Mouse (Mus musculus) limb, embryonic 14.5 days (tissue): ENCODE results near the gene 4931409K22Rik. TPM values are rescaled to one million over a fixed set of nuclear protein-coding genes. Genes with fewer than 3 reads are reported as not detected.
A peak's percentile ranks its signal among the peaks of the same experiment; 100 is the strongest.
"Not testable (repeated sequence)": the region's sequence is repeated elsewhere in the genome, so short reads cannot be mapped to it uniquely, and the experiment has no call there.

ENCODE experiments used
- ATAC-seq: fragments of 200-750 bp; cut with Nextera tagmentation; 2 replicates; pipeline ENCODE4 v1.8.0; 2017; ENCODE audit warnings: low read depth, moderate number of reproducible peaks, moderate TSS enrichment; ENCODE audit not compliant: low FRiP score
- DNase-seq: peaks from one replicate; pipeline ENCODE4 v3.0.0-alpha.2; 2015; ENCODE audit warnings: low spot score
- H3K27ac ChIP-seq: fragments of 300-500 bp; sonication (generic); replicated peaks from 2 replicates; pipeline ENCODE4 v1.5.1; 2014; ENCODE audit warnings: low read depth, mild to moderate bottlenecking, low read length, moderate library complexity, mixed read lengths
- H3K27me3 ChIP-seq: fragments of 300-500 bp; sonication (generic); 2 replicates; pipeline ENCODE4 v1.6.1; 2014; ENCODE audit warnings: low read length, mixed read lengths; ENCODE audit not compliant: control insufficient read depth, insufficient read depth
- H3K36me3 ChIP-seq: fragments of 300-500 bp; sonication (generic); 2 replicates; pipeline ENCODE4 v1.6.1; 2014; ENCODE audit warnings: mild to moderate bottlenecking, low read length, moderate library complexity, mixed read lengths; ENCODE audit not compliant: control insufficient read depth, insufficient read depth
- H3K4me1 ChIP-seq: fragments of 300-500 bp; sonication (generic); 2 replicates; pipeline ENCODE4 v1.6.1; 2014; ENCODE audit warnings: antibody characterized with exemption, low read length, mixed read lengths; ENCODE audit not compliant: control insufficient read depth, insufficient read depth
- H3K4me2 ChIP-seq: fragments of 300-500 bp; sonication (generic); replicated peaks from 2 replicates; pipeline ENCODE4 v1.6.1; 2014; ENCODE audit warnings: low read depth, mild to moderate bottlenecking, low read length, moderate library complexity; ENCODE audit not compliant: severe bottlenecking
- H3K4me3 ChIP-seq: fragments of 300-500 bp; sonication (generic); replicated peaks from 2 replicates; pipeline ENCODE4 v1.5.1; 2014; ENCODE audit warnings: low read length
- H3K9ac ChIP-seq: fragments of 300-500 bp; sonication (generic); 2 replicates; pipeline ENCODE4 v1.6.1; 2014; ENCODE audit warnings: mild to moderate bottlenecking, low read depth, low read length, moderate library complexity; ENCODE audit not compliant: severe bottlenecking
- H3K9me3 ChIP-seq: fragments of 300-500 bp; sonication (generic); 2 replicates; pipeline ENCODE4 v1.6.1; 2016; ENCODE audit warnings: low read length; ENCODE audit not compliant: control insufficient read depth
- POLR2A ChIP-seq: fragments of 200-500 bp; IDR thresholded peaks from 2 replicates; pipeline ENCODE4 v1.8.0; 2012; ENCODE audit warnings: inconsistent platforms, mild to moderate bottlenecking, moderate library complexity, borderline replicate concordance; ENCODE audit not compliant: insufficient read depth, insufficient read length; ENCODE audit errors: extremely low read depth
- WGBS: fragments of 180-500 bp; shearing (Covaris S2); extraction: QIAGEN DNeasy Blood & Tissue Kit; methylation state at CpG from one replicate; pipeline ENCODE4 v1.1.7; 2014; 5-methylcytosine and 5-hydroxymethylcytosine counted together
- polyA plus RNA-seq, 2 experiments: library from polyadenylated mRNA; depleted of rRNA in 1 of 2; stranded (reverse) in 1 of 2; unstranded in 1 of 2; fragments of >200 nt; fragmentation: Nextera tagmentation in 1 of 2; extraction: Ambion mirVana in 1 of 2; gene quantifications; 2 replicates each; pipeline versions ENCODE4 v1.2.1 to v1.2.3; 2012 to 2014

The 4931409K22Rik gene
- polyA plus RNA-seq, 2 experiments, result 0.12 to 0.35 TPM

DNA sequence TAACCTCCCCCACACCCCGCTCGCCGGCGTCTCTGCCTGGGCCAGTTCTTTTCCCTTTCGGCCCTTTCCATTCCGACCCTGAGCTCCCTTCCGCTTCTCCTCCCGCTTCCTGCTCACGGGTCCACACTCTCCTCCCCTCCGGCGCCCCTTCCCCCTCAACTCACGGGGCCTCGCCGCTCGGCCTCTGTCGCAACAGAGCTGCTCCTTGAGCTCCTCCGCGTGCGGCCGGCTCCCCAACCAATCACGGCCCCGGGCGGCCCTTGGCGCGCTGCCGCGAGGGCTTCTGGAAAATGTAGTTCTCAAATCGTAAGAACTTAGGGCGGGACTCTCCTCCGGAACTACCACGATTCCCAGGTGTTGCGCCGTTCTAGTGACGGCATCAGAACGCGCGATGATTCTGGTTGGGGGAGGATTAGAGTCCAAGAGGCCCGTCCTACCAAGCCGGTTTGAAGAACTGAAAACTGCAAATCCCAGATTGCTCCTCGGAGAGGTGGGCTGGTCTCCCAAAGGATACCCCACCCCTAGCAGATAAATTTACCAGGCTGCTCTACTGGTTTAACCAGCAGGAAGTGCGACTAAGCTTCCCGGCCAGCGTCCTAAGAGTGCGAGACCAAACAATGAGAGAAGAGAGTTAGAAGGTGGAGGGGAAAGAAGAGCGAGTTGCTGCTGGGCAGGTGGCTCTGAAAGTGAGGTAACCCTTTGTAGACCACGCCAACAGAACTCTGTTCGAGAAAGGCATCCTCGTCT is 20.7 kb upstream of the 4931409K22Rik start, which contains the start of gene Abcf2:
Gene Abcf2, minus strand, starts transcription at position 285 of the 747 bp plus-strand sequence.
- Histone ChIP-seq H3K4me1 (peaks cover 12% of the 10 kb centered on the region; the same call in 1 of the 2 replicates), H3K36me3 (peaks cover 31% of the 10 kb centered on the region), H3K27ac (peak within 1 kb of the TSS; percentile 79), H3K9me3 (no peaks in the 10 kb centered on the region), H3K27me3 (no peaks in the 10 kb centered on the region), H3K9ac (peak within 1 kb of the TSS; percentile 81), H3K4me2 (peak within 1 kb of the TSS; percentile 77), H3K4me3 (peak within 1 kb of the TSS; percentile 85)
- peak; percentile 100 for DNase-seq
- under 1% methylated on average over 48 of the region's 48 CpGs for WGBS
- ATAC-seq, result peak; percentile 96
- TF ChIP-seq POLR2A, result peak; percentile 98; the same call in 1 of the 2 replicates

DNA sequence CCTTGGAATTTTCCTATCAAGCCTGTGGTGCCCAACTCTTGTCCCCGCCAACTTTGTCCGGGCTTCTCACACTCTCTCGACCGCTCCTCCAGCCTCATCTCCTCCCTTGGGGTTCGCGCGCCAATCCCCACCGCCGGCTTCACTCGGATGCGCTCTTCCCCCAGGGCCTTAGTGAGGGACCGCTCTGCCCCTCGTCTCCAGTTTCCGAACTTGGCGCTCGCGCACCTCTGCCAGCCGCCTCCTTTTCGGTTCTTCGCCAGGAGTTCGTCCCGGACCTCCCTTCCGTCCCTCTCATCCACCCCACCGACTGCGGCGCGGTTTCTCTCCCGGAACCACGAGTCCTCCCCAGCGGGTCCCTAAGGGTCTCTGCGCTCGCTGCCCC is 20.2 kb upstream of the 4931409K22Rik start:
- 0% methylated on average over 32 of the region's 32 CpGs for WGBS
- H3K4me3 ChIP-seq, result peak overlapping the region; percentile 85
- no peak for DNase-seq
- TF ChIP-seq POLR2A, result no peak
- no peaks in the 10 kb centered on the region for H3K9me3 ChIP-seq
- peaks cover 12% of the 10 kb centered on the region; the same call in 1 of the 2 replicates for H3K4me1 ChIP-seq
- H3K4me2 ChIP-seq, result peak overlapping the region; percentile 77
- H3K27me3 ChIP-seq, result no peaks in the 10 kb centered on the region
- H3K9ac ChIP-seq, result peak overlapping the region; percentile 81
- ATAC-seq, result peak; percentile 4; the same call in 1 of the 2 replicates
- H3K36me3 ChIP-seq, result peaks cover 37% of the 10 kb centered on the region
- peak overlapping the region; percentile 78 for H3K27ac ChIP-seq

DNA sequence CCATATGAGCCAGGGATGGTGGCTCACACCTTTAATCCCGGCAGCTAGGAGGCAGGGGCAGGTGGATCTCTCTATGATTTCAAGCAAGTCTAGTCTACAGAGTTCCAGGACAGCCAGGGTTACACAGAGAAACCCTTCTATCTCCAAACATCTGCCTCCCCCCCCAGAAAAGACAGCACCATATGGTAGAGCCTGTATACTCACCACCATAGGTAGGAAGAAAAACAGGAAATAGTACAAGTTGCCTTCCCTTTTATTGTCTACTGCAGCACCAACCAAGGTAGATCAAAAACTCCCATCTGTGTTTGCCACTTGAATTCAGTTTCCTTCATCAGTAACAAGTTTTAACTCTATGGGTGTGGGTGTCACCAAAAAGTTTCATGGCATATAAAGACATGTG is 19.3 kb upstream of the 4931409K22Rik start:
- no peak for TF ChIP-seq POLR2A
- H3K9me3 ChIP-seq, result no peaks in the 10 kb centered on the region
- no peak for ATAC-seq
- no peak overlapping the region for H3K9ac ChIP-seq
- no peaks in the 10 kb centered on the region for H3K27me3 ChIP-seq
- WGBS, result 83% methylated on average over 1 of the region's 1 CpGs
- H3K36me3 ChIP-seq, result peaks cover 45% of the 10 kb centered on the region
- no peak overlapping the region for H3K27ac ChIP-seq
- peak overlapping the region; percentile 85 for H3K4me3 ChIP-seq
- peaks cover 12% of the 10 kb centered on the region; the same call in 1 of the 2 replicates for H3K4me1 ChIP-seq
- H3K4me2 ChIP-seq, result peak overlapping the region; percentile 77
- DNase-seq, result no peak

DNA sequence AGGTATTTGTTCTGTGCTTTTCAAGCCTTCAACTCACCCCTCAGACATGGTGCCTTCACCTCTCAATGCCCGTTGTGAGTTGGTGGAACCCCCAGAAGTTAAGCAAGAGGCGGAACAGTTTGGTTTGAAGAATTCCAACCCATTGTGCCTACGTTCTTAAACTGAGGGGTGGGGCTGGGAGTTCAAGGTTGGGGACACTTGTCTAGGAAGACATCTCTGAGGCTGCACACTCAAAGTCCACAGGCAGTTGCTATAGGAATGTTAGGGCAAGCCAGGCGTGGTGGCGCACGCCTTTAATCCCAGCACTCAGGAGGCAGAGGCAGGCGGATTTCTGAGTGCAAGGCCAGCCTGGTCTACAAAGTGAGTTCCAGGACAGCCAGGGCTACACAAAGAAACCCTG is 1.3 kb downstream of the 4931409K22Rik start:
- H3K9me3 ChIP-seq, H3K27ac ChIP-seq, H3K4me3 ChIP-seq, DNase-seq, ATAC-seq, H3K9ac ChIP-seq, H3K36me3 ChIP-seq, H3K27me3 ChIP-seq, H3K4me2 ChIP-seq: not testable (repeated sequence)
- 89% methylated on average over 7 of the region's 7 CpGs for WGBS
- peaks cover 25% of the 10 kb centered on the region for H3K4me1 ChIP-seq

DNA sequence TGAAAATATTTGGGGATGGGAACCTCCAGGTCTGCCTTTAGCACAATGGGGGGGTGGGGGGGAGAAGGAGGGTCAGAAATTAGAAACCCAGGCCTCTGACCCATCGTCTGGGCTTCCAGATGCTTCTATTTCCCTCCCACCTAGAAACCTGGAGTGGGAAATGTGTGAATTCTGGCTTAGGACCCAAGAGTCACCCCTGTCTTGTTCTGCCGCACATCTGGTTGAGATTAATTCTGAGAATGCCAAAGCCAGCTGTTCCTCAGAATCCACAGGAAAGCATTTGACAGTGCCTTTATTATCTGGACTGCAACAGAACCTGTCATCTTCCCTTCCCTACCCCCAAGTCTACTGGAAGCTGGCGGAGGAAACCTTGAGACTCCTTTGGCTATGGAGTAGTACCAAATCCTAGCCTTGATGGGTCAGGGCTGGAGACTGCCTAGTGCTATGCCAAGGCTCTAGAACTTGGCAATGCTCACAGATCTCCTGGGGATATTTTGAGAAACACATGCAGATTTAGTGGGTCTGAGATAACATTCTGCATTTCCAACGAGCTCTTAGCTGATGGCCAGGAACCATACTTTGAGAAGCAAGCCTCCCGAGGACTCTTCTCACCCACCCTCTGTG is 2.9 kb downstream of the 4931409K22Rik start:
- 29% methylated on average over 5 of the region's 5 CpGs for WGBS
- ATAC-seq (peak; percentile 49; the same call in 1 of the 2 replicates), DNase-seq (peak; percentile 69)
- Histone ChIP-seq H3K9ac (no peak overlapping the region), H3K4me2 (no peak overlapping the region), H3K4me3 (no peak overlapping the region), H3K4me1 (peaks cover 26% of the 10 kb centered on the region), H3K9me3 (no peaks in the 10 kb centered on the region; the same call in 1 of the 2 replicates), H3K27me3 (no peaks in the 10 kb centered on the region), H3K27ac (0 out of 2 replicates have a peak overlapping the region, but pooled peaks have one; percentile 26), H3K36me3 (no peaks in the 10 kb centered on the region)
- no peak for TF ChIP-seq POLR2A
